Mouse (Mus musculus) spleen, postnatal 0 days (tissue): ENCODE results near the gene Ythdc1. TPM values are rescaled to one million over a fixed set of nuclear protein-coding genes. Genes with fewer than 3 reads are reported as not detected.

Source experiments
- polyA plus RNA-seq: library from polyadenylated mRNA; unstranded; fragments of >200 nt; fragmentation: Nextera tagmentation; extraction: Ambion mirVana; gene quantifications from 2 replicates; pipeline ENCODE4 v1.2.1, GENCODE M21; 2015

The Ythdc1 gene
- polyA plus RNA-seq = 27.9 and 32.7 TPM in 2 replicates

GRCm38 (mm10) chr5:86803962-86804940 is at the start of gene Ythdc1:
TSS of gene Ythdc1 (plus strand) at chr5:86804221.

Other genes with a start within 250 kb of the Ythdc1 start
- gene Tmprss11f, start 171.8 kb upstream of the Ythdc1 start, polyA plus RNA-seq = not detected in 2 replicates
- gene Tmprss11b, start 127.9 kb upstream of the Ythdc1 start, polyA plus RNA-seq = not detected in 2 replicates
- not detected in 2 replicates for gene Tmprss11e, start 58.4 kb upstream of the Ythdc1 start, polyA plus RNA-seq
- gene Ugt2b34, start 102.7 kb downstream of the Ythdc1 start, polyA plus RNA-seq = 0.04 and 0.07 TPM in 2 replicates
- not detected in 2 replicates for gene Ugt2b1, start 122.3 kb downstream of the Ythdc1 start, polyA plus RNA-seq
- gene Ugt2b35, start 196.6 kb downstream of the Ythdc1 start, polyA plus RNA-seq = not detected in 2 replicates